Mouse (Mus musculus) urinary bladder, postnatal 10 days (tissue): ENCODE results near the gene Tnfrsf9.
"Not testable (repeated sequence)": the region's sequence is repeated elsewhere in the genome, so short reads cannot be mapped to it uniquely, and the experiment has no call there.

Source experiments
- DNase-seq: peaks from one replicate; pipeline ENCODE4 v3.0.0; 2022; ENCODE audit warnings: low spot score

Tnfrsf9 gene

DNA sequence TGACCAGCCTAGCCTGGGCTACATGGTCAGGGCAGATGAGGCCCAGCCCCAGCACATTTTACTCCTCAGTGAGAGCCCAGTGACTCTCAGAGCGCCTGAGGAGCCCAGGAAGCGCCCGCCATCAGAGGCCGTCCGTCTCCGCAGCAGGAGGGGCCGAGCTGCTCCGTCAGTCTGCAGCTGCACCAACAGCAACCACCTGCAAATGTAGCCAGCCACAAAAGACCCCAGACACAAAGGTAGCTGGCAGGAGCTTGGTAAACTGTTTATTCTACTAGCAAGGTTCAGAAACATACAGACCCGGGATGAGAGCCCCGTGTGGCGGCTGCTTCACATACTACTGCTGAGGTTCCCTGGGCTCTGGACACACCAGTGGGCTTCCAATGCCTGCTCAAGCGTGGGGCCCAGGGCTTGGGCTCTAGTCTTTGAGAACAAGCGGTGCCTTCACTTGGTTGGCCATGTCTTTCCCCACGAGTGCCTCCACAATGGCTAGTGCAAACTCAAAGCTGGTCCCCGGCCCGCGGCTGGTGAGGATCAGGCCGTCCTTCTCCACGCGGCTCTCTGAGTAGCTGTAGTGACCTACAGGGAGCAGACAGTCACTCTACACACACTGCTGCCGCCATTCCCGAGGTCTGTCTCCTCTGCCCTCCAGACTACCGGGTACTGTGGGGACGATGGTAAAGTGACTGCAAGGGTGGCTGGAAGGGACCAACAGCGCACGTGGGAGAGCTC lies 17.3 kb upstream of the Tnfrsf9 start:
- DNase-seq: no peak

GRCm38 (mm10) chr4:150898716-150899365 lies 15.5 kb upstream of the Tnfrsf9 start:
- no peak for DNase-seq

DNA sequence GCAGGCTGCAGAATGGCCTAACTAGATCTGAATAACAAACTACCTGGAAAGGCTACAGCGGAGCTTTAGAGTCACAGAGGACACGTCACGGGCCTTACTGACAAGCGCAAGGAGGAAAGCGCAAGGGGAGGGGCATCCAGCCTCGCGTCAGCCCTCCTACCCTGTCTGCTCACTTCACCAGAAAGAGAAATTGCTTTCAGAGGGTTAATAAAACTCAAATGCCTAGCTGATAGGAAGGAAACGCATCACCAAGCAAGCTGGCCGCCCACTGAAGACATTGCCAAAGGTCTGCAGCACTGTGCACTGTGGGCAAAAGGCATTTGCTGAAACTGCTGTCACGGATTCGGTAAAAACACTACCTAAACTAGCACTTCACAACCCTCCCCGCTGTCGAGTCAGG lies 13.9 kb upstream of the Tnfrsf9 start:
- no peak for DNase-seq

DNA sequence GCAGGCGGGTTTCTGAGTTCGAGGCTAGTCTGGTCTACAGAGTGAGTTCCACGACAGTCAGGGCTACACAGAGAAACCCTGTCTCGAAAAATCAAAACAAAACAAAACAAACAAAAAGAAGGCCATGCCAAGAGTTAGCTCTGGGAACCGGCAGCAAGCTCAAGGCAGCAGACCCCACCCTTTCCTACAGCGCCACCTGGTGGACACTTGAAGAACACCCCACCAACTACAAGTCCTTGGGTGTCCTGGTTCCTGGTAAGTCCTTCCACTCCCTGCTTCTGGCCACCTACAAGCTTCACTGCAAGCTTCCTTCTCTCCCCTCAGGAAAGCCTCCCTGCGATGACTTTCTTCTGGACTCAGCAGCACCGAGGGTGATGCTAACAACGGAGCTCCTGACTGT lies 12.7 kb upstream of the Tnfrsf9 start:
- no peak for DNase-seq

- DNase-seq: no peak
Observed at GRCm38 (mm10) chr4:150902062-150902461, 12.3 kb upstream of the Tnfrsf9 start.

- DNase-seq: no peak
Observed at GRCm38 (mm10) chr4:150903091-150903742, 11.1 kb upstream of the Tnfrsf9 start.

GRCm38 (mm10) chr4:150907099-150907498 lies 7.3 kb upstream of the Tnfrsf9 start:
- DNase-seq: no peak

DNA sequence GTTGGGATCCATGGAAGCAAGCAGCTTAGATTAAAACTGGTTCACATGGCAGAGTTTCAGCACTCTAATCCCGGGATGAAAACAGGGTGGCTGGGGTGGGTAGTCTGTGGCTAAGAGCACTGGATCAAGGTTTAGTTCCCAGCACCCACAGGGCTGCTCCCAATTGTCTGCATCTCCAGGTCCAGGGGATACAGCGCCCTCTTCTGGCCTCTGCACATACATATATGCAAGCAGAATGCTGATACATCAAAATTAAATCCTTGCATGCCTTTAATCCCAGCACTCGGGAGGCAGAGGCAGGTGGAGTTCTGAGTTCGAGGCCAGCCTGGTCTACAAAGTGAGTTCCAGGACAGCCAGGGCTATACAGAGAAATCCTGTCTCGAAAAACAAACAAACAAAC lies 5.8 kb upstream of the Tnfrsf9 start:
- DNase-seq: not testable (repeated sequence)

DNA sequence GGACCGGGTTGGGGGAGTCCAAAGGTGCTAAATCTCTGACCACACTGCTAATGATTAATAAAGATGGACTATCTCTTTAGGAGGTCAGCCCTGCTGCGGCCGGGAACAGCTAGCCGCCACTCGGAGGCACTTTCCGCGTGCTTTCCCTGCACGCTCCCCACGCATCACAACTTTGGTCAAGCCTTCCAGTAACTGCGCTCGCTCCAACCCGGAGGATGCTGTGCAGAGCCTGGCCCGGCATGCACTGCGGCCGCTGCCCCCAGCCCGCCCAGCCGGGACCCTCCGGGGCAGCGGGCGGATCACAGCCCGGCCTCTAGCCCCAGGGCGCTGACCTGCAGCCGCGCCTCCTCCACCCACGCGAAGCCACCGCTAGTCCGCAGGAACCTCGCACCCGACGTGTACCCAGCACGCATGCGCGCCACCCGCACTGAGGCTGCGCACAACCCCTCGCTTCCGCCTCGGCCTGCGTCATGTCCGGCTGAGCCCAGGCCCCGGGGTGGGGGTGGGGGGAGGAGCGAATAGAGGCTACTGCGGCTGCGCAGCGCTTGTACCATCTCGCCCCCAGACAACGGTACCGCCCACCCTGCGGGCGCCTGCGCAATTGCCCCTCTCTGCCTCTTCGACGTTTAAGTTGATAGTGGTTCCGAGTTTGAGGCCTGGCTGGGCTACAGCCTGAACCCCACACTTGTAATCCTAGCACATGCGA lies 4.8 kb upstream of the Tnfrsf9 start:
- peak; percentile 97 for DNase-seq

DNA sequence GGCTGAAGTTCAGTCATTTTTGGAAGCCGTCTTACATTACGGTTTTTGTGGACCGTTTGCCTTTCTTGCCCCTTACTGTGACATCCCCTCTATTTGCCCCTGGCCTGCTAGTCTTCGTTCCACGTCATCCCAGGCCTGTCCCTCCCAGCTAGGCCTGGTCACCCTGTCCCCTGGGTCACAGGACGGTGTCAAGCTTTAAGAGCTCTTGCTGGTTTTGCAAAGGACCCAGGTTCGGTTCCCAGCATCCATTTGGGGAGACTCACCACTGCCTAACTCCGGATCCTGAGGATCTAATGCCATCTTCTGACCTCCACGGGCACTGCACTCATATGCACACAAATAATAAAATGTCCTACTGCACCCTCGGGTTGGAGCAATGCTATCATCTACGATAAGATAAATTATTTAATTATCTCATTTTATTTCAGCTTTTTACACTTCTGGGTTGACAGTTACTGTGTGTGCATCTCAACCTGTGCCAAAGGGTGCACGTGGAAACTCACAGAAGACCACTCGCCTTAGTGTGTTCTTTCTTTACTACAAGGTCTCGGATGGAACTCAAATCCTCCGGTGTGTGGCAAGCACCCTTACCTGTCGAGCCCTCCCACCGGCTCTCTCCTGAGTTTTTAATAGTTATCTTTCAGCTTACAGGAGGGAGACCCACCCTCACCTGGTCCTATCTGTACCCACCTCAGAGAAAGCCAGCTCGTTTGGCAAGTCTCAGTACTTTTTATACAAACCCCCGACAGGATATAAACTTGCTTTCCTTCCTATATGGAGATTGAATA lies 4.0 kb upstream of the Tnfrsf9 start:
- no peak for DNase-seq

DNA sequence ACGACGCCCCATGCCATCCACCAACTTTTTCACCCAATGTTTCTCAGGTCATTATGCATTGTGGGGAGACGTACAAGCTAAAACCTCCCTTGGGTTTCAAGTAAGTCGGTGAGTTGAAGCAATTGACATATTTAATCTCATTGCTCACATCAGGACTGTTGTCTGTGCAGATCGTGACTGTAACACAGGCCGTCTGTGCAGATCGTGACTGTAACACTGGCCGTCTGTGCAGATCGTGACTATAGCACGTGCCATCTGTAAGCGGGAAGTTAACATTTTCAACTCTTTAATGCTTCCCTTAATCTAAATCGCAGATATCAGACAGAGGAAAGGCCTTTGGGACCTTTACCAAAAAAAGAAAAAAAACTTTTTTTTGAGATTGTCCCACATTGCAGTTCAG lies 619 bp upstream of the Tnfrsf9 start:
- DNase-seq: no peak

GRCm38 (mm10) chr4:150915181-150915906 lies 982 bp downstream of the Tnfrsf9 start:
- no peak for DNase-seq

GRCm38 (mm10) chr4:150917336-150918027 lies 3.1 kb downstream of the Tnfrsf9 start:
- no peak for DNase-seq

GRCm38 (mm10) chr4:150921206-150921605 lies 6.8 kb downstream of the Tnfrsf9 start:
- DNase-seq: no peak

- DNase-seq: no peak
Observed at GRCm38 (mm10) chr4:150924308-150924707, 9.9 kb downstream of the Tnfrsf9 start.

DNA sequence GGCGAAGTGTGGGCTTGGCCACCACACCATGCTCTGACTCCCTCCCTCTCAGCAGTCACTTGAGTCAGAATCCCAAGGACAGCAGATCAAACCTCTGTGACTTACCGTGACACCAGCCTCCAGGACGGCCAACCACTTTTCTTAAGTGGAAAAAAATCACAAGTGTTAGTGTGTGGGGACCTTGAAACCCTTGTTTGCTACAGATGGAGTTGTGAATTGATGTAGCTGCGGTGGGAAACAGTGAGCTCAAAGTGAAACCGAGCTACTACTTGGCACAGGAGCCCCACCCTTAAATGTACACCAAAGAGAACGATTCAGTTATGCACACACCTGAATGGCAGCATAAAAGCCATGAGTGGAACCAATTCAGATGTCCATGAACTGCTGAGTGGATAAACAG lies 10.6 kb downstream of the Tnfrsf9 start:
- DNase-seq: no peak

DNA sequence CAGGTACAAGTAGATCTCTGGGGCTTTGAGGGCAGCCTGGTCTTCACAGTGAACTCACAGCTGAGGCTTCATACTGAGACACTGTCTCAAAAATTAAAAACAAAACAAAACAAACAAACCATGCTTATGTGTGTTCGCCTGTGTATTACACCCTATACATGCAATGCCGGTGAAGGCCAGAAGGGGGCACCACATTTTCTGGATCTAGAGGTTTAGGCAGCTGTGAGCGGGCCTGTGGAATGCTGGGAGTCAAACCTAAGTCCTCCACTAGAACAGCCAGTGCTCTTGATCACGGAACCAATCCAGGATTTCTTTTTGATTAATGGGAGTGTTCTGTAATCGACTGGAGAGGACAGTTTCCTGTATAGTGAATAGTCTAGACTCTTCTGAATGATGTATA lies 11.6 kb downstream of the Tnfrsf9 start:
- DNase-seq: no peak

DNA sequence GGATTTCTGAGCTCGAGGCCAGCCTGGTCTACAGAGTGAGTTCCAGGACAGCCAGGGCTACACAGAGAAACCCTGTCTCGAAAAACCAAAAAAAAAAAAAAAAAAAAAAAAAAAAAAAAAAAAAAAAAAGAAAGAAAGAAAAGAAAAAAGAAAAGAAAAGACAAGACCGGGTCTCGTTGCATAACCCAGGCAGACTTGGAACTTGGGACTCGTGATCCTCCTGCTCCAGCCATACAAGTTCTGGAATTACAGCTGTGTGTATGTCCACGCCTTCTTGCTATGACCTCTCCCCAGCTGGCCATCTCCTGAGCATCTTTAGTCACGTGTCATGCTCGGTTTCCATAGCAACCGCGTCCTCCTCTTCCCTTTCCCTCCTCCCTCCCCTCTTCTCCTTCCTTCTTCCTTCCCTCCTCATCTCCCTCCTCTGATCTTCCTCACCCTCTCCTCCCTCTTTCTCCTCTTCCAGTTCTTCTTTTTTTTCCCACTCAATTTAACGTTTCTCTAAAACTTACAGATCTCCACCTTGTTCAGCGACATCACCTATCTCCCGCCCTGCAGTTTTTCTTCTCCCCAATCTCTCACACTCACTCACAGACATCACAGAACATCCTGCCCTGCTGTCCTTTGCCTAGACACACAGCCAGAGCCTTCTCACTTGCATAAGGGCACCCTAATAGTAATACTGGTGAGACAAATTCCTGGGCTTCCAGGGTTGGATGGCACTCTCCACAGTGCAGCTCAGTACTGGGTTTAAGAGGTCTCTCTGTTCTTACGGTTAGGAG lies 12.8 kb downstream of the Tnfrsf9 start:
- no peak for DNase-seq

DNA sequence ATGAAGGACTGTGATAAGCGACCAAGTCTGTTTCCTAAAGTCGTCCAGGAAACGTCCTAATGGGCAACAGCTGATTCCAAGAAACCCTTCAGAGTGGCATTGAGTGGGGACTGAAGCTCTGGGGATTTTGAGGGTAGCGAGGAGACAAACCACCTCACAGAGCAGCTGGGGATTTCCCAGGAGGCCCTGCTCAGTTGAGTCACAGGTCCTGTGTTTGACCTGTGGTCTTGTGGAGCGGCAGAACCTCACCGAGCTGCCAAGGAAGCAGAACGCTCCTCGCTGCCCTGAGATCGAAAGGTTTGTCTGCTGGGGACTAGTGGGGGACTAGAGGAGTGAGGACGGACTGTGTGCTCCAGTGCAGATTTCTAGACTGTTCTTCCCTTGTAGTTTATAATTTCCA lies 13.4 kb downstream of the Tnfrsf9 start:
- DNase-seq: no peak

DNA sequence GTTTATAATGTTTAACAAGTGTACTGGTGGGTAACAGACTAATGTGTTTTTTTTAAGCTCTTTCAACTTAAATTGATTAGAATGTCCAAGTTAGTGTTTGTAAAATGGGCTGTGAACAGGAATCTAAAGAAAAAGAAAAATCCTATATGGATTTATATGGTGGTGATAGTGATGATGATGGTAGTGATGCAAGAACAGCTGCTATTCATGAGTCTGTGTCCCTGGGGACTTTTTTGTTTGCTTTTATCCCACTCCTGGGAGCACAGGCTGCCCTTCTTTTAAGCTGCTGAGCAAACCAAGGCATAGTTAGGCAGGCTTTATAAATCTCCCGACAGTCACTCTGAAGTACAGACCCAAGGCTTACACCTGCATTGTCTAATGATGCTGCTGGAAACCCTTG lies 19.1 kb downstream of the Tnfrsf9 start:
- no peak for DNase-seq
